Mouse (Mus musculus) retina, postnatal 7 days (tissue): ENCODE measurements at regions not wholly inside any gene's neighbourhood (a gene's known extent, or its start where the extent isn't known, plus 50 kb on each side); places are given as distances from the start of the nearest gene placed in this dataset.

ENCODE experiments used
- DNase-seq: peaks from one replicate; pipeline ENCODE4 v3.0.0-alpha.2; 2012; ENCODE audit warnings: low read depth, low spot score

- DNase-seq: no peak
Measured at GRCm38 (mm10) chr9:30522595-30523350, 95.9 kb downstream of the Snx19 start.

- no peak for DNase-seq
Measured at GRCm38 (mm10) chr9:30521556-30522240, 94.8 kb downstream of the Snx19 start.

- DNase-seq: no peak
Measured at GRCm38 (mm10) chr9:30520853-30521439, 94.0 kb downstream of the Snx19 start.

DNA sequence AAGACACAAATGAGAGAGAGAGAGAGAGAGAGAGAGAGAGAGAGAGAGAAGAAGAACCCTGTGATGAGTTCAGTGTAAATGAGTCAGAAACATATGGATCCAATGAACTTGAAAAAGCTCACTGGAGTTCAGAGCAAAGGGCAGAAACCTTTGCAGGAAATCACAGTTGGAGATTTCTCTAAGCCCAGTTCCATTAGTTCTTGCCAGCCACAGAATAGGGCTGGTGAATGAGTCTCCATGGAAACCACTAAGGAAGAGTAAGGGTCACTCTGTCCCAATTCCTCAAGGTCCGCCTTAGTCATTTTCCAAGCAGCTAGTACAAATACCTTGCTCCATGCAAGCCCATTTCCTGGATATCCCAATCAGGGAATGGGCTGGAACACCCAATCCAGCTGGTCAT is 93.2 kb downstream of the Snx19 start:
- no peak for DNase-seq

GRCm38 (mm10) chr9:30519231-30519630 is 92.3 kb downstream of the Snx19 start:
- no peak for DNase-seq
